Mouse (Mus musculus) kidney, adult 2 months (tissue): ENCODE results near the gene Gm5622.

ENCODE experiments used
- CTCF ChIP-seq: fragments of 200-500 bp; conservative IDR thresholded peaks from 2 replicates; pipeline ENCODE4 v1.5.1; 2011; ENCODE audit warnings: low read depth, mild to moderate bottlenecking, control low read depth, low read length, moderate library complexity, mixed read lengths; ENCODE audit not compliant: insufficient read depth, insufficient read length
- POLR2A ChIP-seq: fragments of 200-500 bp; IDR thresholded peaks from one replicate; pipeline ENCODE4 v1.6.1; 2011; ENCODE audit warnings: low read depth, low read length, control low read depth

DNA sequence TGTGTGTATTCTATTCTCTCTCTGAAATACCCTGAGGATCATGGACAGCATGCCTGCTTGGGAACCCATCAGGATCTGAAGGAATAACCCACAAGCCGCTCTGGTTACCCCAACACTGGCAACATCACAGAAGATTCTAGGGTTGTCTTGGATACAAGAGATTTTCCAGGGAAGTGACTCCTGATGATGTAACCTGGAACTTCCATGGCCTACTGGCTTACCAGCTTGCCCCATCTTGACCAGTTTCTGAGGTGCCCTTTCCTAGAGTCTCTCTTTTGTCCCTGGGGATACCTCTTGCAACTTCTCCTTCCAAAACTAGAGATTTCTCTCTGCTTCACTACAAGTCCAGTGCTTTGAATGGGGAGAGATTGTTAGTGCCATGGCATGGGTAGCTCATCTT is 58.6 kb downstream of the Gm5622 start, which contains the start of gene Gm17078:
- TF ChIP-seq CTCF (no peak), POLR2A (no peak)
